Mouse (Mus musculus) effector memory CD4-positive, alpha-beta T cell, adult 5 months (primary cell): Measurements from ENCODE around the gene Vmn1r42. TPM values are rescaled to one million over a fixed set of nuclear protein-coding genes. Genes with fewer than 3 reads are reported as not detected.

Experiments
- polyA plus RNA-seq: library from polyadenylated mRNA; unstranded; fragments of 100-300 nt; shearing (Covaris generic); gene quantifications from one replicate; pipeline ENCODE4 v1.2.1, GENCODE M21; 2017

The Vmn1r42 gene
- polyA plus RNA-seq, result not detected

DNA sequence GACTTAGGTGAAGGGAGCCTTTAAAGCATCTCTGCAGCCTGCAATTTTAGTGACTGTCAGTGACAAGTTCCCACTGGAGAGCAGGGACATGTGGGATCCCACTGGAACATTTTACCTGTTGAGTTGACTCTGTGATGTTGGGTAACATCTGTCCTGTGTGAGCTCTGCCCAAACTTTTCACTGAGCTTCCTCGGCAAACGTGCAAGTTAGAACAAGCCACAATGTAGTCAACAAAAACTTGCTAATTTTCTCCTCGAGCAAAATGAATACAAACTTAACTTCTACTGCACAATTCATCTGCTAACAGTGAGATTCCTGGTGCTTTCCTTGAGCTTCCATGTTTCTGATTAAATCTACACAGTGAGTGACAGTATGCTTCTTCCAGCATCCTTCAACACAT lies at the start of gene Vmn1r42, which contains the start of gene Vmn1r43:
TSS of gene Vmn1r42 (minus strand) at position 101 of the 400 bp plus-strand sequence.
TSS of gene Vmn1r43 (minus strand) at position 101 of the 400 bp plus-strand sequence.

DNA sequence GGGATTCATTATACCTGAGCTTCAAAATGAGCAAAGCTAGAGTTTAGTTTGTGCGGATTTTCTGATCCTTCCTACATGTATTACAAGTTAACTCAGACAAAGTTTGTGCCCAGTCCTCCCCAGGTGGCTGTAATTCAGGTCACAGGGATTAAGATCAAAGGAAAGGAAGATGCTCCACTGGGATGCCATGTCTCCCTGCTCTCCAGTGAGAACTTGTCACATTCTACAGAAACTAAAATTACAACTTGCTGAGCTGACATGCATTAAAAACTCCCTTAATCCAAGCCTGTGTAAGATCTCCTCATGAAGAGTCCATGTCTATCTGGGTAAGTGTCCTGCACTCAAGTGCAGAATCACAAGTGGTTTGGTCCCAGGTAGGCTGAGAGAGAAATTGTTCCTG lies 7.1 kb upstream of the Vmn1r42 start, which contains the start of gene Vmn1r44:
TSS of gene Vmn1r44 (plus strand) at position 301 of the 400 bp plus-strand sequence.

Other genes with a start within 250 kb of the Vmn1r42 start
- 3.2 TPM for gene Txnrd3, start 232.4 kb downstream of the Vmn1r42 start, polyA plus RNA-seq
- gene Vmn1r40, start 168.9 kb downstream of the Vmn1r42 start, polyA plus RNA-seq, result not detected
- not detected for gene Vmn1r41, start 135.6 kb downstream of the Vmn1r42 start, polyA plus RNA-seq
- gene Vmn1r43, start within 50 bp of the Vmn1r42 start, polyA plus RNA-seq, result 0.05 TPM
- not detected for gene Vmn1r44, start 7.2 kb upstream of the Vmn1r42 start, polyA plus RNA-seq
- not detected for gene Vmn1r45, start 64.2 kb upstream of the Vmn1r42 start, polyA plus RNA-seq
- 0.02 TPM for gene Vmn1r46, start 92.9 kb upstream of the Vmn1r42 start, polyA plus RNA-seq
- gene Vmn1r47, start 139.7 kb upstream of the Vmn1r42 start, polyA plus RNA-seq, result not detected
- gene Vmn1r48, start 160.4 kb upstream of the Vmn1r42 start, polyA plus RNA-seq, result not detected
- not detected for gene Vmn1r49, start 202.1 kb upstream of the Vmn1r42 start, polyA plus RNA-seq
- gene Vmn1r50, start 225.0 kb upstream of the Vmn1r42 start, polyA plus RNA-seq, result not detected
- gene Vmn1r51, start 246.2 kb upstream of the Vmn1r42 start, polyA plus RNA-seq, result not detected